Mouse (Mus musculus) kidney, adult 2 months (tissue): ENCODE measurements around the gene Slc39a11.

Experiments
- CTCF ChIP-seq: fragments of 200-500 bp; conservative IDR thresholded peaks from 2 replicates; pipeline ENCODE4 v1.5.1; 2011; ENCODE audit warnings: low read depth, mild to moderate bottlenecking, control low read depth, low read length, moderate library complexity, mixed read lengths; ENCODE audit not compliant: insufficient read depth, insufficient read length
- POLR2A ChIP-seq: fragments of 200-500 bp; IDR thresholded peaks from one replicate; pipeline ENCODE4 v1.6.1; 2011; ENCODE audit warnings: low read depth, low read length, control low read depth

DNA sequence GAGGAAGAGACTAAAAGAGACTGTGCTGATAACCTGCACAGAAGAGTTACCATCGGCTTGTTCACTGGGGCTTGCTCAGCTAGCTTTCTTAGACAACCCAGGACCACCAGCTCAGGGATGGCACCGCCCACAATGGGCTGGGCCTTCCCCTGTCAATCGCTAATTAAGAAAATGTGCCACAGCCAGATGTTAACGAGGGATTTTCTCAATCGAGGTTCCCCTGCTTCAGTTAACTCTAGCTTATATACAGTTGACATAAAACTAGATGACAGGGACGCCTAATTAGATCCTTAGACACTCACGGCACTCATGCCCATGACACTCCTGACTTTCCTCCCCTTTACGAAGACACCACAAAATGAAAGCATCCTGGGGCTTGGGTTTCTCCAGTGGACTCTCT is 268.3 kb downstream of the Slc39a11 start:
- no peak for TF ChIP-seq CTCF
- no peak for TF ChIP-seq POLR2A
